Mouse (Mus musculus) intestine, postnatal 0 days (tissue): ENCODE measurements around the gene Mycbp2. TPM values are rescaled to one million over a fixed set of nuclear protein-coding genes. Genes with fewer than 3 reads are reported as not detected.

Source experiments
- ATAC-seq: fragments of 200-750 bp; cut with Nextera tagmentation; 2 replicates; pipeline ENCODE4 v1.8.0; 2017; ENCODE audit warnings: mild to moderate bottlenecking, moderate TSS enrichment, moderate library complexity
- H3K27ac ChIP-seq: fragments of 300-500 bp; sonication (generic); 2 replicates; pipeline ENCODE4 v1.5.1; 2014; ENCODE audit warnings: mild to moderate bottlenecking, low read depth, low read length, moderate library complexity
- H3K27me3 ChIP-seq: fragments of 300-500 bp; sonication (generic); replicated peaks from 2 replicates; pipeline ENCODE4 v1.6.1; 2014; ENCODE audit warnings: low read length, mixed read lengths; ENCODE audit not compliant: control insufficient read depth, insufficient read depth
- H3K36me3 ChIP-seq: fragments of 300-500 bp; sonication (generic); 2 replicates; pipeline ENCODE4 v1.6.1; 2014; ENCODE audit warnings: mild to moderate bottlenecking, moderate library complexity; ENCODE audit not compliant: control insufficient read depth, insufficient read depth
- H3K4me1 ChIP-seq: fragments of 300-500 bp; sonication (generic); replicated peaks from 2 replicates; pipeline ENCODE4 v1.6.1; 2014; ENCODE audit warnings: antibody characterized with exemption, low read length, mixed read lengths; ENCODE audit not compliant: control insufficient read depth, insufficient read depth
- H3K4me2 ChIP-seq: fragments of 300-500 bp; sonication (generic); replicated peaks from 2 replicates; pipeline ENCODE4 v1.6.1; 2014; ENCODE audit warnings: low read depth, mild to moderate bottlenecking, moderate library complexity
- H3K4me3 ChIP-seq: fragments of 300-500 bp; sonication (generic); 2 replicates; pipeline ENCODE4 v1.5.1; 2014; ENCODE audit warnings: low read depth, low read length
- H3K9ac ChIP-seq: fragments of 300-500 bp; sonication (generic); 2 replicates; pipeline ENCODE4 v1.6.1; 2014; ENCODE audit warnings: mild to moderate bottlenecking, low read depth, low read length
- H3K9me3 ChIP-seq: fragments of 300-500 bp; sonication (generic); 2 replicates; pipeline ENCODE4 v1.6.1; 2016; ENCODE audit warnings: mixed run types; ENCODE audit not compliant: control insufficient read depth
- CTCF ChIP-seq: sonication (generic); IDR thresholded peaks from 2 replicates; pipeline ENCODE4 v1.5.1; 2016; ENCODE audit warnings: low read depth, mild to moderate bottlenecking, control low read depth, antibody characterized with exemption, moderate library complexity
- WGBS: fragments of 180-500 bp; shearing (Covaris S2); extraction: QIAGEN DNeasy Blood & Tissue Kit; methylation state at CpG from one replicate; pipeline ENCODE4 v1.1.7; 2014; 5-methylcytosine and 5-hydroxymethylcytosine counted together
- polyA plus RNA-seq: library from polyadenylated mRNA; unstranded; fragments of >200 nt; fragmentation: Nextera tagmentation; extraction: Ambion mirVana; gene quantifications from 2 replicates; pipeline ENCODE4 v1.2.1, GENCODE M21; 2015

The Mycbp2 gene
- polyA plus RNA-seq, 1 experiment from 2014 or later = 12.4 TPM

- 14% methylated on average over 6 of the region's 6 CpGs for WGBS
- Histone ChIP-seq H3K4me1 (peaks cover 8% of the 10 kb centered on the region; the same call in 1 of the 2 replicates), H3K27ac (0 out of 2 replicates have a peak overlapping the region, but pooled peaks have one; percentile 82), H3K9ac (0 out of 2 replicates have a peak overlapping the region, but pooled peaks have one; percentile 72), H3K9me3 (no peaks in the 10 kb centered on the region), H3K27me3 (no peaks in the 10 kb centered on the region), H3K36me3 (no peaks in the 10 kb centered on the region), H3K4me3 (peak overlapping the region; percentile 81), H3K4me2 (peak overlapping the region; percentile 89)
- no peak for TF ChIP-seq CTCF
- ATAC-seq = no peak
Measured at GRCm38 (mm10) chr14:103345486-103345857, 1.1 kb downstream of the Mycbp2 start.

GRCm38 (mm10) chr14:103345011-103345410, 1.6 kb downstream of the Mycbp2 start:
- TF ChIP-seq CTCF = no peak
- ATAC-seq = no peak
- peak overlapping the region; percentile 81 for H3K4me3 ChIP-seq

GRCm38 (mm10) chr14:103343791-103344190, 2.8 kb downstream of the Mycbp2 start:
- Histone ChIP-seq H3K4me2 (no peak overlapping the region), H3K9me3 (no peaks in the 10 kb centered on the region), H3K4me1 (peaks cover 8% of the 10 kb centered on the region; the same call in 1 of the 2 replicates), H3K36me3 (no peaks in the 10 kb centered on the region), H3K9ac (no peak overlapping the region), H3K4me3 (no peak overlapping the region), H3K27ac (no peak overlapping the region), H3K27me3 (no peaks in the 10 kb centered on the region)
- WGBS = 53% methylated on average over 5 of the region's 5 CpGs
- no peak for TF ChIP-seq CTCF
- ATAC-seq = no peak

More at GRCm38 (mm10) chr14:103345011-103345410, 1.6 kb downstream of the Mycbp2 start:
- WGBS = 37% methylated on average over 2 of the region's 2 CpGs
- Histone ChIP-seq H3K27me3 (no peaks in the 10 kb centered on the region), H3K27ac (no peak overlapping the region), H3K9ac (no peak overlapping the region), H3K4me1 (peaks cover 8% of the 10 kb centered on the region; the same call in 1 of the 2 replicates), H3K9me3 (no peaks in the 10 kb centered on the region), H3K4me2 (peak overlapping the region; percentile 89), H3K36me3 (no peaks in the 10 kb centered on the region)

GRCm38 (mm10) chr14:103341385-103342294, 5.0 kb downstream of the Mycbp2 start:
- no peak overlapping the region for H3K4me3 ChIP-seq
- no peak for ATAC-seq
- no peak overlapping the region for H3K4me2 ChIP-seq
- 83% methylated on average over 1 of the region's 1 CpGs for WGBS
- H3K27me3 ChIP-seq = no peaks in the 10 kb centered on the region
- H3K9ac ChIP-seq = no peak overlapping the region
- H3K4me1 ChIP-seq = peaks cover 4% of the 10 kb centered on the region; the same call in 1 of the 2 replicates
- H3K27ac ChIP-seq = no peak overlapping the region
- no peaks in the 10 kb centered on the region for H3K36me3 ChIP-seq
- no peak for TF ChIP-seq CTCF
- no peaks in the 10 kb centered on the region for H3K9me3 ChIP-seq

GRCm38 (mm10) chr14:103312926-103313325, 33.7 kb downstream of the Mycbp2 start:
- Histone ChIP-seq H3K4me2 (no peak overlapping the region), H3K9ac (no peak overlapping the region), H3K27me3 (no peaks in the 10 kb centered on the region), H3K9me3 (no peaks in the 10 kb centered on the region), H3K27ac (no peak overlapping the region), H3K4me3 (no peak overlapping the region), H3K4me1 (no peaks in the 10 kb centered on the region), H3K36me3 (peaks cover 19% of the 10 kb centered on the region; the same call in 1 of the 2 replicates)
- ATAC-seq = no peak
- WGBS = 94% methylated on average over 4 of the region's 4 CpGs
- TF ChIP-seq CTCF = no peak

- Histone ChIP-seq H3K36me3 (peaks cover 12% of the 10 kb centered on the region), H3K4me3 (no peak overlapping the region), H3K9me3 (no peaks in the 10 kb centered on the region), H3K4me1 (no peaks in the 10 kb centered on the region), H3K4me2 (no peak overlapping the region), H3K27ac (no peak overlapping the region), H3K9ac (no peak overlapping the region), H3K27me3 (no peaks in the 10 kb centered on the region)
- 97% methylated on average over 2 of the region's 2 CpGs for WGBS
- ATAC-seq = no peak
- no peak for TF ChIP-seq CTCF
Measured at GRCm38 (mm10) chr14:103296227-103296626, 50.4 kb downstream of the Mycbp2 start.
